Mouse (Mus musculus) heart, postnatal 0 days (tissue): ENCODE data around the gene Hacd1. TPM values are rescaled to one million over a fixed set of nuclear protein-coding genes. Genes with fewer than 3 reads are reported as not detected.
A peak's percentile ranks its signal among the peaks of the same experiment; 100 is the strongest.

Source experiments
- ATAC-seq: fragments of 200-750 bp; cut with Nextera tagmentation; 2 replicates; pipeline ENCODE4 v1.8.0; 2017; ENCODE audit warnings: low read depth, moderate number of reproducible peaks, moderate library complexity; ENCODE audit not compliant: insufficient read depth
- DNase-seq: peaks from one replicate; pipeline ENCODE4 v3.0.0-alpha.2; 2016; ENCODE audit warnings: low spot score
- H3K27ac ChIP-seq: fragments of 300-500 bp; sonication (generic); 2 replicates; pipeline ENCODE4 v1.5.1; 2014; ENCODE audit warnings: low read depth, mild to moderate bottlenecking
- H3K27me3 ChIP-seq: fragments of 300-500 bp; sonication (generic); 2 replicates; pipeline ENCODE4 v1.6.1; 2014; ENCODE audit warnings: low read length, mixed read lengths; ENCODE audit not compliant: control insufficient read depth, insufficient read depth
- H3K36me3 ChIP-seq: fragments of 300-500 bp; sonication (generic); replicated peaks from 2 replicates; pipeline ENCODE4 v1.6.1; 2014; ENCODE audit warnings: low read length, mixed read lengths; ENCODE audit not compliant: control insufficient read depth, insufficient read depth
- H3K4me1 ChIP-seq: fragments of 300-500 bp; sonication (generic); 2 replicates; pipeline ENCODE4 v1.6.1; 2014; ENCODE audit warnings: antibody characterized with exemption; ENCODE audit not compliant: control insufficient read depth, insufficient read depth
- H3K4me2 ChIP-seq: fragments of 300-500 bp; sonication (generic); 2 replicates; pipeline ENCODE4 v1.6.1; 2014; ENCODE audit warnings: low read depth, mild to moderate bottlenecking, low read length, moderate library complexity
- H3K4me3 ChIP-seq: fragments of 300-500 bp; sonication (generic); 2 replicates; pipeline ENCODE4 v1.5.1; 2014; ENCODE audit warnings: low read depth, low read length
- H3K9ac ChIP-seq: fragments of 300-500 bp; sonication (generic); replicated peaks from 2 replicates; pipeline ENCODE4 v1.6.1; 2014; ENCODE audit warnings: low read depth, low read length, mixed read lengths
- H3K9me3 ChIP-seq: fragments of 300-500 bp; sonication (generic); replicated peaks from 2 replicates; pipeline ENCODE4 v1.6.1; 2016; ENCODE audit warnings: low read length; ENCODE audit not compliant: control insufficient read depth
- CTCF ChIP-seq: IDR thresholded peaks from 2 replicates; pipeline ENCODE4 v1.5.1; 2016; ENCODE audit warnings: antibody characterized with exemption, control low read depth, low read depth
- EP300 ChIP-seq: IDR thresholded peaks from 2 replicates; pipeline ENCODE4 v1.6.1; 2016; ENCODE audit warnings: antibody characterized with exemption, low read depth
- WGBS: fragments of 180-500 bp; shearing (Covaris S2); extraction: QIAGEN DNeasy Blood & Tissue Kit; methylation state at CpG from one replicate; pipeline ENCODE4 v1.1.7; 2014; 5-methylcytosine and 5-hydroxymethylcytosine counted together
- polyA plus RNA-seq: library from polyadenylated mRNA; unstranded; fragments of >200 nt; fragmentation: Nextera tagmentation; extraction: Ambion mirVana; gene quantifications from 2 replicates; pipeline ENCODE4 v1.2.1, GENCODE M21; 2015
- total RNA-seq: library from RNA; depleted of rRNA; stranded (reverse); fragments of >200 nt; gene quantifications from 2 replicates; pipeline ENCODE4 v1.2.3, GENCODE M21; 2014; ENCODE audit warnings: low replicate concordance

Gene Hacd1
- total and polyA plus RNA-seq, 2 experiments from 2014 or later: 430 to 440 TPM

GRCm38 (mm10) chr2:14048808-14049207 lies 7.1 kb downstream of the Hacd1 start:
- no peak for TF ChIP-seq EP300
- TF ChIP-seq CTCF: no peak
- Histone ChIP-seq H3K9ac (no peak overlapping the region), H3K36me3 (no peaks in the 10 kb centered on the region), H3K27me3 (no peaks in the 10 kb centered on the region), H3K27ac (0 out of 2 replicates have a peak overlapping the region, but pooled peaks have one; percentile 8), H3K9me3 (no peaks in the 10 kb centered on the region), H3K4me3 (no peak overlapping the region), H3K4me2 (no peak overlapping the region), H3K4me1 (peaks cover 4% of the 10 kb centered on the region; the same call in 1 of the 2 replicates)
- WGBS: 53% methylated on average over 5 of the region's 5 CpGs
- DNase-seq (no peak), ATAC-seq (no peak)

DNA sequence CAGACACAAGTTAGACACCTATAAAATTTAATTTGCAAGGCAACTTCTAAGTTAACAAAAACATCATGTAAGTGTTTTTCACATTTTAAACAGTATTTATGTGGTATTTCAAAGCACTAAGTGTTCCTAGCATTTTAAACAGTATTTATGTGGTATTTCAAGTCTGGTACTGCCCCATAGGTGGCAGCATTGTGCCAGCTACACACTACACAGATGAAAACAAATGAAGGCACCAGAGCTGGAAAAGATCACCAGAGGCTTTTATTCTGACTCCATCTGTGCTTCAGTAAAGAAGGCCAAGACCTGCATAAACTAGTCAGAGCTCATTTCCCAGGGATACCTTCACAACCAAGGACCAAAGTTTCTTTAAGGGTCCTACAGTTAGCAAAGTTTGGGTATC lies 7.6 kb downstream of the Hacd1 start:
- H3K27ac ChIP-seq: no peak overlapping the region
- ATAC-seq: peak; percentile 64

DNA sequence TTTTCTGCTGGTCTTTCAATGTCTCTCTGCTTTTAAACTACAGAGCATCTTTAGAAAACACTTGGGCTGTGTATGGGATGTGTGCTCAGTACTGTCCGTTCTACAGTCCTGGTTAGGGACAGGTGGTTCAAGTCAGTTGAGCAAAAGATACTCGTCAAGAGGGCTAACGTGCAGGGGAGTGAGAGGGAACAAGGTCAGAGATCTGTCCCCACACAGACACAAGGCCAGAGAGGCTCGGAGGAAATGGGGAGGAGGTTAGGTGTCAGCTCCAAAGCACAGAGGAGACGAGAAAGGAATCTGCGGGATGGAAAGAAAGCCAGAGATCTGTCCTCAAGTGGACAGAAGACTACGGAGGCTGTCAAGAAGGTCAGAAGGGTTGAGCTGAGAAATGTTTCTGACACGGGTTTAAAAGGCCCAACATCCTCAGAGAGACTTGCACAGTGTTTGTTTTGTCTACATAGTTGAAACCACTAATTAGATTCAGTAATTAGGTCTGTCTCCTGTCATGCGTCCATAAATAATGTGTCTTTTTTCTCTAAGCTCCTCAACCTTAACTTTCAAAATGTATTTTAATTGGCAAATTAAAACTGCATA lies 12.3 kb downstream of the Hacd1 start:
- H3K4me3 ChIP-seq: no peak overlapping the region
- no peaks in the 10 kb centered on the region for H3K4me1 ChIP-seq
- no peak overlapping the region for H3K9ac ChIP-seq
- H3K27me3 ChIP-seq: no peaks in the 10 kb centered on the region
- H3K4me2 ChIP-seq: no peak overlapping the region
- H3K36me3 ChIP-seq: peaks cover 29% of the 10 kb centered on the region
- H3K27ac ChIP-seq: no peak overlapping the region
- no peaks in the 10 kb centered on the region for H3K9me3 ChIP-seq
- no peak for DNase-seq
- 45% methylated on average over 9 of the region's 9 CpGs for WGBS
- ATAC-seq: no peak
- TF ChIP-seq CTCF: no peak
- no peak for TF ChIP-seq EP300

More for the DNA sequence above, 7.6 kb downstream of the Hacd1 start:
- peak; percentile 89 for TF ChIP-seq CTCF
- no peak for TF ChIP-seq EP300
- DNase-seq: peak; percentile 81
- no peak overlapping the region for H3K4me2 ChIP-seq
- H3K27me3 ChIP-seq: no peaks in the 10 kb centered on the region
- H3K36me3 ChIP-seq: no peaks in the 10 kb centered on the region
- H3K9me3 ChIP-seq: no peaks in the 10 kb centered on the region
- no peak overlapping the region for H3K4me3 ChIP-seq
- 0 out of 2 replicates have a peak, but pooled peaks cover under 1% of the 10 kb centered on the region for H3K4me1 ChIP-seq
- no peak overlapping the region for H3K9ac ChIP-seq

DNA sequence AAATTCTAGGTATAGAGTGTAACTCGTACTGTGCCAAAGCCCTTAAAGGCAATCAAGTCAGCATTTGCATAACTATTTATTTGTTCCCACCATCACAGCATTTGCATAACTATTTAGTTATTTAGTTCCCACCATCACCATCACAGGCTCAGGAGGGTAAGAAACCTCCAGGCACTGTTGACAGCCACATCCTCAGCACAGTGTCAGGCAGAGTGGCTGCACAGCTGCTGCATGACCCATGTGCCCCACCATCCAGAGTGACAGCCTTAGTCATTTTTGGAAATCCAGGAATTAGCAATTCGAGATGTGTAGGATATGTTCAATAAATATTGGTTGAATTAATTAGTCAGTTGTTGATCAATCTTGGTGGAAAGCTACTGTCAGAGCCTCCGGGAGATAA lies 12.9 kb downstream of the Hacd1 start:
- TF ChIP-seq EP300: no peak
- no peak for TF ChIP-seq CTCF
- no peaks in the 10 kb centered on the region for H3K9me3 ChIP-seq
- no peak for DNase-seq
- no peak for ATAC-seq
- no peak overlapping the region for H3K27ac ChIP-seq
- H3K36me3 ChIP-seq: peaks cover 29% of the 10 kb centered on the region
- no peaks in the 10 kb centered on the region for H3K27me3 ChIP-seq
- no peaks in the 10 kb centered on the region for H3K4me1 ChIP-seq
- no peak overlapping the region for H3K4me3 ChIP-seq
- no peak overlapping the region for H3K9ac ChIP-seq
- no peak overlapping the region for H3K4me2 ChIP-seq
- 78% methylated on average over 3 of the region's 3 CpGs for WGBS

GRCm38 (mm10) chr2:14041249-14041648 lies 14.7 kb downstream of the Hacd1 start:
- no peak for TF ChIP-seq CTCF
- TF ChIP-seq EP300: no peak
- DNase-seq (no peak), ATAC-seq (no peak)
- Histone ChIP-seq H3K9me3 (no peaks in the 10 kb centered on the region), H3K4me3 (no peak overlapping the region), H3K4me1 (no peaks in the 10 kb centered on the region), H3K4me2 (no peak overlapping the region), H3K27me3 (no peaks in the 10 kb centered on the region), H3K36me3 (peaks cover 30% of the 10 kb centered on the region), H3K27ac (no peak overlapping the region), H3K9ac (no peak overlapping the region)
- 84% methylated on average over 2 of the region's 2 CpGs for WGBS

- Histone ChIP-seq H3K4me1 (no peaks in the 10 kb centered on the region), H3K9ac (no peak overlapping the region), H3K27ac (no peak overlapping the region), H3K4me2 (no peak overlapping the region), H3K27me3 (no peaks in the 10 kb centered on the region), H3K36me3 (no peaks in the 10 kb centered on the region), H3K4me3 (no peak overlapping the region), H3K9me3 (no peaks in the 10 kb centered on the region)
- 87% methylated on average over 1 of the region's 1 CpGs for WGBS
- ATAC-seq (no peak), DNase-seq (no peak)
- TF ChIP-seq EP300 (no peak), CTCF (no peak)
Observed at GRCm38 (mm10) chr2:14019228-14019627, 36.7 kb downstream of the Hacd1 start.
